Mouse (Mus musculus) adrenal gland, adult (tissue): ENCODE results near the gene Apba3.
"Not testable (repeated sequence)": the region's sequence is repeated elsewhere in the genome, so short reads cannot be mapped to it uniquely, and the experiment has no call there.

Source experiments
- DNase-seq, 2 experiments: peaks; one replicate each; pipeline ENCODE4 v3.0.0; 2022 to 2023; ENCODE audit warnings: low spot score in 1 of 2; ENCODE audit not compliant: inconsistent age in 2 of 2

Apba3 gene

GRCm38 (mm10) chr10:81266211-81267105, at the start of gene Apba3, which contains the start of gene Mrpl54:
TSS of gene Apba3 (plus strand) at chr10:81266960.
TSS of gene Mrpl54 (minus strand) at chr10:81266934.
- peak; percentile 98 to 99 for DNase-seq

DNA sequence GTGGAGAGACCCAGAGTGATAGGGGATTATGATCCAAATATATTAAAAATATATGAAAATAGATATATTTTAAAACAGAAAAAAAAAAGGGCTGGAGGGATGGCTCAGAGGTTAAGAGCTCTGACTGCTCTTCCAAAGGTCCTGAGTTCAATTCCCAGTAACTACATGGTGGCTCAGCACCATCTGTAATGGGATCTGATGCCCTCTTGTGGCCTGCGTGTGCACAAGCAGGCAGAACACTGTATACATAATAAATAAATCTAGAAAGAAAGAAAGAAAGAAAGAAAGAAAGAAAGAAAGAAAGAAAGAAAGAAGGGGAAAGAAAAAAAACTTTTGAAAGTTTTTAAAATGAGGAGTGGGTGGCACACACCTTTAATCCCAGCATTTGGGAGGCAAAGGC, 49.5 kb upstream of the Apba3 start:
- peak in 1 of 2 experiments; percentile 46 for DNase-seq

DNA sequence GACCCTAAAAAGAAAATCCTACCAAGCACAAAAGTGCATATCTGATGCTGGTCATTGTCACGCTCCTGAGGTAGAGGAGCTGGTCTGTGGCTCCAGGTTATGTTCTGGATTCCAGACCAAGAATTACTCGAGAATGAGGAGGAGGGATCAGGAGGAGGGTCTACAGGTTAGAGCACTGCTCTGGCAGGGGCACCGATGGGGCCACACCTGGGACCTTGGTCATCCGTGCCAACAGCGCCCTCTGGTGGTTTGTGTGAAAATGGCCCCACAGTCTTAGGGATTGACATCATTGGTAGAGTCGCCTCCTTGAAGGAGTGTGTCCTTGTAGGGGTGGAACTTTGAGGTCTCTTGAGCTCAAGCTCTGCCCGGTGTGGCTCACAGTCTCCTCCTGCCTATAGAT, 48.8 kb upstream of the Apba3 start:
- peak; percentile 57 to 86 for DNase-seq

- DNase-seq: no peak
Observed at GRCm38 (mm10) chr10:81221402-81222015, 45.3 kb upstream of the Apba3 start.

GRCm38 (mm10) chr10:81223731-81224130, 43.0 kb upstream of the Apba3 start:
- not testable (repeated sequence) for DNase-seq

- DNase-seq: peak in 1 of 2 experiments; percentile 22
Observed at GRCm38 (mm10) chr10:81229735-81230437, 36.9 kb upstream of the Apba3 start.

DNA sequence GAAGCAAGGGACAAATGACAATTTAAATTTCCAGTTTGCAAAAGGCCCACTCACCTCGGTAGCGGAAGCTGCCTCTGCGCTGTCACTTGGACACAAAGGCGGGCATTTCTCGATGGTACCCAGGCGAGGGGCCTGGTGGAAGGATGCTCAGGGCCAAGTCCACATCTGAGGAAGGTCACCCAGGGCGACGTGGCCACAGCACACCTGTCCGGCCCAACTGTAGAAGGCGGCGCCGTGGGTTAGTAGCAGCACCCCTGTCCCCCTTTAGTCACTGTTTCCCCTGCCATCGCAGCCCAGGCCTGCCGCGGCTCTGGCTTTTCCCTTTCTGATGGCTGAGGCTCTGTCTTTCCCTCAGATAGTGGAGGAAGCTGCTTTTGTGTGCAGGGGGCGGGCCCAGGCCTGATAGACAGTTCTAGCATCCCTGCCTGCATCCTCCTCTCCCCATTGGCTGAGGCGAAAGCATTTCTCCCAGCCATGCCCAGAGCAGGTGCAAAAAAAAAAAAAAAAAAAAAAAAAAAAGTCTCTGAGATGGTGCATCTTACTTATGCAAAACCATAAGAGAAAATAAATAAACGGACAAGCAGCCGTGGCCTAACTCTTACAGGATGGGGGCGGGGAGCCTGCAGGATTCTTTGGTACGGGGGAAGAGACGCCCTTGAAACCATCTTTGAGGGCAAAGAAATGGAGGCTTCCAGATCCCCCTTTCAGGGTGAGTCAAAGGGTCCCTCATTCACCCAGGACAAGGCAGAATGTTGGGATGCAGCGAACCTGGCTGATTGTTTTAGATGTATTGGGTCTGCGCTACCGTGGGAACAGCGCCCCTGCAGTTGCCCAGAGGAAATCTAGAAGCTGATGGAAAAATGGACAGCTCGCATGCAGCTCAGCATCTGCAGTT, 36.1 kb upstream of the Apba3 start, which contains the start of gene Atcay:
TSS of gene Atcay (minus strand) at position 396 of the 895 bp plus-strand sequence.
- peak in 1 of 2 experiments; percentile 59 for DNase-seq

DNA sequence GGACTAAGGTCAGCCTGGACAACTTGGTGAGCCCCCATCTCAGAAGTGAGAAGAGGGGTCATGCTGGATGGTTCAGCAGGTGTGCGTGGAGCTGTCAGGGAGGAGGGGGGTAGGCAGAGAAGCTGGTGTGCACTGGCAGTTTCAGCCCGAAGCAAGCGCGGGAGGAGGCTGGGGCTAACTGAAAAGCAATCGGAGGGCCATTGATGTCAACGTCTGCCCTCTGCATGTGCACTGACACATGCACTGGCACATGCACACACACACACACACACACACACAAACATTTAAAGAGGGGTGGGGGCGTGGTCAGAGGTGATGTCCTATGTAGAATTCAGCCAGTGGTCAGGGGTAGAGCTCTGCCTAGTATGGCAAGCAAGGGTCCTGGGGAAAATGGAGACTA, 35.3 kb upstream of the Apba3 start:
- peak in 1 of 2 experiments; percentile 28 for DNase-seq

DNA sequence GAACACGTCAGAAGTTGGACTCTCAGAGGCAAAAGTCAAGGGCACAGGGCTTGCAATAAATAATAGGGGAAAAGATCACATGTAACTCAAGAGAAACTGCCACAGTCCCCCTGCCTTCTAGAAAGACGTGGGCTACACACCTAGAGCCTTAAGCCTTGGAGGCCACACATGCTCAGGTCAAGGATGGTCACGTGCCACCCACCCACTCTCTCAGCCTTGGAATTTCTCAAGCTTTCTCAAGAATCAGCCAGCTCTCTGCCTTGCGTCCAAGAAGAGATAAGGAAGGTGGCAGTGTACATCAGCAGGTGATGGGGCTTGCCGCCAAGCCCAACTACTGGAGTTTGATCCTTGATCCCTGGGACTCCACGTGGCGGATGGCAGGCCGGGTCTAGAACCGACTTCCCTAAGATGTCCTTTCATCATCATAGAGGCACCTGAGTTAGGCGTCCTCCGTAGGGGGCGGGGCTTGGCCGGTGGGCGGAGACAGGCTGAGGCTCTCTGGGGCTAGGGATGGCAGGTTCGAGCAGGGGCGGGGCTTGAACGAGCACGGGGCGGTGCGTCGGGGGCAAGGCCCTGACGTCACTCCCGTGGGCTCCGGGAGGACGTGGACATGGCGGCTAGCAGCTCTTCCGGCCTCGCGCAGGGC, 34.1 kb upstream of the Apba3 start, which contains the start of gene Zfr2:
TSS of gene Zfr2 (plus strand) at position 576 of the 646 bp plus-strand sequence.
- peak; percentile 96 to 97 for DNase-seq

DNA sequence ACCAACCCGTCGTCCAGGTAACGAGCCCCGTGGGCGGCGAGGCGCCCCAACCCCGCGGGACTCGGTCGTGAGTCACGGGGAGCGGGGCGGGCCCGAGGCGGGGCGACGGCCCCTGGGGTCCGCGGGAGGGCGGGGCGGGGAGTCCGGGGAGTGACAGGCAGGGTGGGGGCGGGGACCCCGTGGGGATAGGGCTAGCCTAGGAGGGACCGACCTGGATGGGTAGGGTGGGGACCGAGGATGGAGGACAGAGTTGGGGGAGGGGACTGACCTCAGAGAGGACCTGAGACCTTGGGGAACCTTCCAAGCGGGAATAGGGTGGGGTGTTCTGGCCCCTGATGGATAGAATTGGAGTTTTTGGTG, 33.6 kb upstream of the Apba3 start:
- DNase-seq: no peak

GRCm38 (mm10) chr10:81234206-81234605, 32.6 kb upstream of the Apba3 start:
- DNase-seq: peak; percentile 39 to 60

DNA sequence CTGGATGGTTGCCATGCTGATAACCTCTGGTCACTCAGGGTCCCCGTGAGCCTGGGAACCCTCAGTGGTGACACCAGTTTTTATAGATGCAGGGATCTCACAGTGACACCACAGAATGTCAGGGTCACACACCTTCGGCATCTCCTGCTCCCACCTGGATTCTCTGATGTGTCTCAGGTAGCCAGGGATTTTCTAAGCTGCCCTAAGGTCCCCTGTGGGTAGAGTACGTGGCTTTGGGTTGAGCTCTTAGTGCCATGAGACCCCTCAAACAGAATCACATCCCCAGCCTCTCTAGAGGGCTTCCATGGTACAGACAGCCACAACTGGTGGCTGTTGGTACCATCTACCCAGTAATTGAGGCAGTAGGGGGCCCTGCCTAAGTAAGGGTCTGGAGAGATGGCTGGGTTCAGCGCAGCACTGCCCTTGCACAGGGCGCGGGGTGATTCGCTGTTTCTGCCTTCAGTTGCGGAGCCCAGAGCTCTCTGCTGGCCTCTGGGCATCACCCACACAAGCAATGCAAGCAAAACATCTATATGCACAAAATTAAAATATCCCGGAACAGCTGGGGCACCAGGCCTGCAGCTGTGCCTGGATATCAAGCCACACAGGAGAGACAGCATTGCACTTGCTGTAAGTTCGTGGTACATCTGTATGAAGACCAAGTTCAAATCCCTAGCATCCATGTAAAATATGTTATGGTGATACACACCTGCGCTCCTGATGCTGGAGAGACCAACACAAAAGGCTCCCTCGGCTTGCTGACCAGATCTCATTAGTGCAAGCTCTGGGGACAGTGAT, 30.1 kb upstream of the Apba3 start:
- no peak for DNase-seq

GRCm38 (mm10) chr10:81238618-81239017, 28.1 kb upstream of the Apba3 start:
- no peak for DNase-seq

GRCm38 (mm10) chr10:81240876-81241275, 25.9 kb upstream of the Apba3 start:
- DNase-seq: peak; percentile 12 to 75

DNA sequence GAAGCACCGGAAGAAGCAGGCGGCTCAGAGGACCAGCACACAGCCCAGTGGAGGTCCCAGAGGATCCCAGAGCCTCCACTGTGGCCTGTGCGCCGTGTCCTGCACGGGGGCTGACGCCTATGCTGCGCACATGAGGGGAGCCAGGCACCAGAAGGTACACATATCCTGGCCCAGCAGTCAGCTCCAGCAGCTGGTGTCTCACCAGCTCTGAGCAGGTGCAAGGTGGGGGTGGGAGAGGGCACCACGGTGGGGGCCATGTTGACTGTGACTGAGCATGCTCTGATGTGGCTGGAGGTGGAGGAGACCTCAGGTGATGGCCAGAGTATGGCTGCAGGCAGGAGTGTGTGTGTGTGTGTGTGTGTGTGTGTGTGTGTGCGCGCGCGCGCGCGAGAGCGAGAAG, 24.7 kb upstream of the Apba3 start:
- DNase-seq: no peak

GRCm38 (mm10) chr10:81244146-81244545, 22.6 kb upstream of the Apba3 start:
- DNase-seq: no peak

GRCm38 (mm10) chr10:81244595-81244994, 22.2 kb upstream of the Apba3 start:
- peak; percentile 75 to 92 for DNase-seq

DNA sequence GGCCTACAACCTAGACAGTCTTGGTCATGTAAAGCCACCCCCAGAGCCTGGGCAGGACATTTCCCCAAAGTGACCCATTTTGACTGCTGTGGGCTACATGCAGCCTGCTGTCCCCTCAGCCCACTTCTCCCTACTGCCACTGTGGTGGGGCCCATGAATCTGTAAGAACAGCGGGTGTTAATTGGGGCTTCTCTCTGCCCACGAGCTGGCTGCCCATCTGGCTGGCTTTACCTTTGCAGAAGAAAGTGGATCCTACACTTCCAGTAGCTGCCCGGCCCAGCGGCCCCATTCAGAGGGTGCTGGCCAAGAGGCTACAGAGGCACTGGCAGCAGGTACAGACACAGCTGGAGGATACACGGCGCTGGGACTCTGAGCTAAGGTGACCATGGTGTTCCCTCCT, 21.6 kb upstream of the Apba3 start:
- no peak for DNase-seq

DNA sequence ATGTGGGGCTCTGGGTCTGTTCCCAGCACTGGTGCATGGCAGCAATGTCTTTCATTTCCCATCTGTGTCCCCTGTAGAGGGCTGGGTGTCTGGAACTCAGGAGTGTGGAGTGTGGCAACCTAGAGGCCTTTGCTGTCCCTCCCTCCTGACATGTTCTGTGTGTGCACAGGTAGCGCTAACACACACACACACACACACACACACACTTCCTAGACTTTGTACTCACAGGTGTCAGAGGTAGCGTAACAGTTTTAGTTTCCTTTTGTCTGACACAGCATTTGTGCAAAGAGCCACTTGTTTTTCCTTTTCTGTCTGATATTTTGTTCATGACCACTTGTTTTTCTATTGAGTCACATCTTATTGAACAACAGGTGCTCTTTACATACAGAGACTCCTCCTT, 19.0 kb upstream of the Apba3 start:
- DNase-seq: no peak
